Mouse (Mus musculus) layer of hippocampus, postnatal 36 days (tissue): ENCODE data around the gene Trir. TPM values are rescaled to one million over a fixed set of nuclear protein-coding genes. Genes with fewer than 3 reads are reported as not detected.

Source experiments
- DNase-seq, 2 experiments: peaks; one replicate each; pipeline ENCODE4 v3.0.0; 2022
- total RNA-seq, 2 experiments: library from RNA; stranded (reverse); gene quantifications; 2 replicates each; pipeline ENCODE4 v1.2.3; 2021

The Trir gene
- total RNA-seq, 2 experiments from 2014 or later = 133 to 136 TPM

DNA sequence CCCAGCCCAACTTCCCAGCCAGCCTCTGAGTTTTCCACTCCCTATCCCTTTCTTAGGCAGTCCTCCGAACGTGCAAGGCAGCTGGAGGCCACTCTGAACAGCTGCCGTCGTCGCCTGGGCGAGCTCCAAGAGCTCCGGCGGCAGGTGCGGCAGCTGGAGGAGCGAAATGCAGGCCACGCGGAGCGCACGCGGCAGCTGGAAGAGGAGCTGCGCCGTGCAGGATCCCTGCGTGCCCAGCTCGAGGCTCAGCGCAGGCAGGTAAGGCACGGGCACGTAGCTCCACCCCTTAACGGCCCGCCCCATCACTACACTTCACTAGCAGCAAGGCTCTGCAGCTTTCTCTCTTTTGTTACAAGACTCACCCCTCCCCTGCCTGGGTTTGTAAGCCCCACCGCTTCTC is 30.9 kb upstream of the Trir start:
- DNase-seq = no peak

- no peak for DNase-seq
Observed at GRCm38 (mm10) chr8:84996978-84997377, 29.6 kb upstream of the Trir start.

DNA sequence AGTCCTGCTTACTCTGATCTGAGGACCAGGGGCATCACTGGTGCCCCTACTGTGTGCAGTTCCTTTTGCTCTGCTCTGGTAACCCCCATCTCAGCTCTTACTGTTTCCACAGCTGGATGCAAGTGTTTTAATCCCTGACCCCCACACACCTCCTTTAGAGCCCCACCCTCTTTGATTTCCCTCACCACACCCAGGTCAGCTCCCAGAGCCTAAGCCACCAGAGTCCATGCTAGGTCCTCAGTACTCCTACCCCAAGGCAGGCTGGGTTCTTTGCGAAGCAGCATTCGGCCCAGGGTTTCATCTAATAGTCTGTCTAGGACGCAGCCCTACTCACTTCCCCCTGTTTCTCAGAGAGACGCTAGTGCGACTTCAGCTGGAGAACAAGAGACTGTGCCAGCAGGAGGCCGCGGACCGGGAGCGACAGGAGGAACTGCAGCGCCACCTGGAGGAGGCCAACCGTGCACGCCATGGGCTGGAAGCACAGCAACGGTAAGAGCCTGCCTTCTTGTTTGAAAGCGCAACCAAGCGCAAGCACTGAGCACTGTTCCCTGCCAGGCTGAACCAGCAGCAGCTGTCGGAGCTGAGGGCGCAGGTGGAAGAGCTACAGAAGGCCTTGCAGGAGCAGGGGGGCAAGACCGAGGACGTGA is 28.9 kb upstream of the Trir start:
- peak; percentile 88 to 89 for DNase-seq

GRCm38 (mm10) chr8:85007686-85008085 is 18.9 kb upstream of the Trir start:
- DNase-seq = no peak

DNA sequence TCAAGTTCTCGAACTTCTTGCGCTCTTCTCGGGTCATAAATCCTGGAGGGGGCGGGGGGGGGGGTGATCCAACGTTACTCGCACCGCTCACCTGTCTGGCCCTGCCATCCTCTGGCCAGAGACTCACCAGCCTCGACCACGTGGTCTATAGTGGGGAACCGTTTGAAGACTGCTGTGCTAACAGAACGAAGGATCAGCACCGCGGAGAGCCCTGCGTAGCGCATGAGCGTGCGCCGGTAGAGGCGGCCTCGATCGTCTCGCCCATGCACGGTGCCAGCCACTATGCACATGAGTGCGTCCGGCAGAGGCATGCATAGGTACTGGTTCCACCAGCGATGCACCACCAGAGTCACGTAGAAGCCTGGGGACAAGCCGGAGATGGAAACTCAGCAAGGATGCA is 15.4 kb upstream of the Trir start:
- DNase-seq = no peak

GRCm38 (mm10) chr8:85013230-85013840 is 13.3 kb upstream of the Trir start:
- peak; percentile 63 to 75 for DNase-seq

DNA sequence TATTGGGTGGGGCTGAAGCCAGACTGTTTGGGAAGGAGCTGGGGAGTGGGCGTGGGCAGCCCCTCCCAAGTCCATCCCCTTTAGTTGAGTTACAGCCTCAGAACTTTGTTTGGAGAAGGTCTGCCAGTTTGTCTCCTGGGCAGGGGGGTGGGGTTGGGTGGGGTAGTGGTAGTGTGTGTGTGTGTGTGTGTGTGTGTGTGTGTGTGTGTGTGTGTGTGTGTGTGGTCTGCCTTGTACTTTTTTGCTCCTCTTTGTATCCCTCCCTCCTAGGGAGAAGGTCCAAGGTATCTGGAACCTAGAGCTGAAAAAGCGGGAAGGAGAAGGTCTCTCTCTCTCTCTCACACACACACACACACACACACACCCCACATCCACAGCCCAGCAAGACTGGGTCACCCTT is 12.2 kb upstream of the Trir start, which contains the start of gene Best2:
Gene Best2 (minus strand): TSS at position 101 of the 400 bp plus-strand sequence.
- DNase-seq = no peak

GRCm38 (mm10) chr8:85016724-85017123 is 9.9 kb upstream of the Trir start:
- DNase-seq = no peak

- no peak for DNase-seq
Observed at GRCm38 (mm10) chr8:85017209-85017608, 9.4 kb upstream of the Trir start.

GRCm38 (mm10) chr8:85021514-85022055 is 5.0 kb upstream of the Trir start:
- DNase-seq = no peak

DNA sequence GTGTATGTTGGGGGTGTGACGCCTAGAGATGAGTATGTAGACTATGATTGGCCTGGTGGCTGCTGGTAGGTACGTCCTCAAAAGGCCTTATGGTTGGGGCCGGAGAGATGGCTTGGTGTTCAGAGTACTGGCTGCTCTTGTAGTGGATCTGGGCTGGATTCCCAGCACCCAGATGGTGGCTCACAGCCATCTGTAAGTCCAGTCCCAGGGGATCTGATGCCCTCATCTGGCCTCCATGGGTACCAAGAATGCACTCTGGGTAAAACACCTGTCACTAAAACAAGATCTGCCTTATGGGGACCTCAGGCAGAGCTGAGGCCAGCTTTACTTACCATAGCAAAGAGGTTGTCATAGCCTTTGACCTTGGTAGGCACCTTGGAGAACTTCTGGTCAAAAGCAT is 2.8 kb upstream of the Trir start:
- DNase-seq = no peak

- peak; percentile 79 to 80 for DNase-seq
Observed at GRCm38 (mm10) chr8:85025098-85025932, 1.3 kb upstream of the Trir start, which contains the start of gene Asna1. Gene Asna1, minus strand, starts transcription at chr8:85025281.

DNA sequence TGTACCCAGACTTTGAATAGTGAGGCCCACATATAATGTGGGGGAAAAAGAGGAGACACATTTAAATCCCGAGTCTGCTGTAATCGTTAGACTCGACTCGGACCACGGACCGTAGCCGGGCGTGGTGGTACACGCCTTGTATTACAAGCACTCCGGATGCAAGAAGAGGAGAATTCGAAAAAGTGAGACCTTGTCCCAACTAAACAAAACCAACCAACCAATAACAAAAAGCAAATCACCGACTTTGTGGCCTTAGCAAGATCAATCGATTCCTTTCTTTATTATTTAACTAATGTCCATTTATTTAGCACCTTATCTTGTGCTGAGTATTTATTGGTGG is 863 bp downstream of the Trir start:
- no peak for DNase-seq

GRCm38 (mm10) chr8:85027922-85028321 is 1.3 kb downstream of the Trir start:
- no peak for DNase-seq

- DNase-seq = no peak
Observed at GRCm38 (mm10) chr8:85029271-85029670, 2.6 kb downstream of the Trir start.

DNA sequence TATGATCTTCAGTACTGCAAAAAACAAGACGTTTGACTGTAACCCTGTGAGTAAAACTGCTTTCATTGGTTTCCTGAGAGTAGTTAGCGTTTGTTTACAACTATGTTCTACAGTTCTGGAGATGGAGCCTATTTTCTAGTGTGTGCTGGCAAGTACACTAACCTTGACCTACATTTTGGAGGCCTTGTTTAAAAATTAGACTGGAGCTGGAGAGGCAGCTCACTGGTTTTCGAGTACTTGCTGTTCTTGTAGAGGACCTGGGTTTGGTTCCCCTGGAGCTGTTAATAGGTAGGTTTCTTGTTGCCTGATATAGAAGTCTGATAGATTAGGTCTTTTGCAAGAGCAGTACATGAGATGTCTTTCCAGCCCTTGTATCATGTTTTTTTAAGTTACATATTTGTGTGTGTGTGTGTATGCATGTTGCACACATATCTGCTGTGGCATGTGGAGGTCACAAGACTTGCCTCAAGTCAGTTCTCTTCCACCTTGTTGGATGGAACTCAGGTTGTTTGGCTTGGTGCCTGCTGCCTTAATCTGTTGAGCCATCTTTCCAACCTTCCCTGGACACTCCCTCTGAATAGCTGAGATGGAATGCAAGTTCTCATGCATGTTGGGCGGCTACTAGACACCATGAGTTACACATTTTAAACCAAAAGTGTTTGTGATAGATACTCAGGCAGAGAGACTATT is 6.1 kb downstream of the Trir start:
- no peak for DNase-seq

DNA sequence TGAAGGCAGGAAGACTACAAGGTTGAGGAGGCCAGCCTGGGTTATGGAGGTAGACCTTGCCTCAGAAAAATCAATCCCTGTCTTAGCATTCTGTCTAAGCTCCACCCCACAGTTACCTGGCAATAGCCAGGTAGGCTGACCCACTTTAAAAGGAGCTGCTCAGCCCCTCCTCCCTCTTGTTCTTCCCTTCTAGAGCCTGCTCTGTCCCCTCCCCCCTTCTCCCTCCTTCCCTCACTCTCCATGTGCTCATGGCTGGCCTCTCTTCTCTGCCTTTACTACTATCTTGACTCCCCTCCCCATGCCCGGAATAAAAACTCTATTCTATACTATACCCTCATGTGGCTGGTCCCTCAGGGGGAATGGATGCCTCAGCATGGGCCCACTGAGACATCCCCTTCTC is 7.2 kb downstream of the Trir start:
- no peak for DNase-seq

- peak; percentile 51 to 58 for DNase-seq
Observed at GRCm38 (mm10) chr8:85034764-85035163, 8.1 kb downstream of the Trir start.

DNA sequence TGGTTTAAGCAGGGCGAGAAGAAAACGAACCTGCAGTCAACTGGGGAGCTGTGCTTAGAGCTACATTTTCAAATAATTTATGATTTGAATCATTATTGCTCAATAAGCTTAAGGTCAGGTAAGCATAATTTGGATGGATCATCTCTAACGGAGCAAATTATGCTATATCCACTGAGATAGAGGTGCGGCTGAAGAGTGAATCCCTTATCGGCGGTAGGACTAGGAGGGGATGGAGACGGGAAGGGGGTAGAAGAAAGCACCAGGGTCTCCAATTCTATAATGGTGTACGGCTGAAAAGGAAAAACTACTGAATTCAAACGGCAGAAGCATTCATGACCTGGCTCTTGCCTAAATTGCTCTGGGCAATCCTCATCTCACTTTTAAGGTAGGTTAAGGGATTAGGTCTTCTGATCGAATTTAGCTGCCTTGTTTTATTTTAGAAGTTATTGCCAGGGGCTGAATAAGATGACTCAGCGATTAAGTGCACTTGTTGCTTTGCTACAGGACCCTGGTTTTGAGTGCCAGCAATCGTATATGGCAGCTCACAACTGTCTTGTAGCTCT is 8.6 kb downstream of the Trir start:
- DNase-seq = no peak

- DNase-seq = peak in 1 of 2 experiments; percentile 23
Observed at GRCm38 (mm10) chr8:85035728-85036310, 9.2 kb downstream of the Trir start.

GRCm38 (mm10) chr8:85036381-85036717 is 9.7 kb downstream of the Trir start:
- DNase-seq = no peak
